13 mouse cellular contexts compared by ENCODE assay signal in genomic region chr11:18954852-18955251, GRCm38 (mm10).
"Had no signal": no experiment of that assay in that cellular context is flagged by ENCODE, and none has a peak within 500 bp of the region (broad histone marks: within the 10 kb centered on the region; RNA-seq: fewer than 3 reads in every experiment).

No protein-coding gene starts in this region.

- DNase-seq: kidney, adult 9 months; kidney, postnatal 36 days; layer of hippocampus, adult 9-11 months; layer of hippocampus, postnatal 36 days; lung, embryonic 14.5 days; lung, postnatal 10 days; lung, postnatal 4 days; right cerebral cortex, postnatal 14 days; thymus, postnatal 36 days had no signal

- H3K9me3 ChIP-seq: limb, embryonic 15.5 days; liver, embryonic 12.5 days; neural tube, embryonic 12.5 days had no signal

- H3K36me3 ChIP-seq: limb, embryonic 15.5 days had no signal

- H3K4me2 ChIP-seq: limb, embryonic 15.5 days; liver, embryonic 12.5 days; lung, embryonic 14.5 days; neural tube, embryonic 12.5 days had no signal

- H3K27ac ChIP-seq: kidney, postnatal 0 days; limb, embryonic 15.5 days; liver, embryonic 12.5 days; neural tube, embryonic 12.5 days had no signal

- H3K9ac ChIP-seq: limb, embryonic 15.5 days; liver, embryonic 12.5 days; lung, embryonic 14.5 days; neural tube, embryonic 12.5 days had no signal

- ATAC-seq: liver, embryonic 12.5 days had no signal

- H3K27me3 ChIP-seq: limb, embryonic 15.5 days; liver, embryonic 12.5 days; neural tube, embryonic 12.5 days had no signal

- H3K4me3 ChIP-seq: limb, embryonic 15.5 days; liver, embryonic 12.5 days; neural tube, embryonic 12.5 days had no signal
